Mouse (Mus musculus): ENCODE measurements around the gene Krt42. TPM values are rescaled to one million over a fixed set of nuclear protein-coding genes. Genes with fewer than 3 reads are reported as not detected.

The Krt42 gene
- polyA plus RNA-seq, 1 experiment from 2014 or later = not detected

- no peak for ATAC-seq
- H3K27ac ChIP-seq (ENCODE audit: low read length) = no peak overlapping the region
- no peaks in the 10 kb centered on the region for H3K27me3 ChIP-seq (ENCODE audit: control insufficient read depth, insufficient read depth, low read depth, low read length)
- no peak overlapping the region for H3K4me3 ChIP-seq (ENCODE audit: low read depth, low read length)
- WGBS = 28% methylated on average over 13 of the region's 13 CpGs
- no peaks in the 10 kb centered on the region; the same call in 1 of the 2 replicates for H3K4me1 ChIP-seq (ENCODE audit: control insufficient read depth, insufficient read depth, low read length)
- H3K9ac ChIP-seq (ENCODE audit: low read depth, low read length) = no peak overlapping the region
- no peak overlapping the region for H3K4me2 ChIP-seq (ENCODE audit: low read length)
- H3K36me3 ChIP-seq (ENCODE audit: control insufficient read depth, insufficient read depth, low read length) = no peaks in the 10 kb centered on the region
- H3K9me3 ChIP-seq (replicated peaks; ENCODE audit: control insufficient read depth, low read length, poor library complexity, severe bottlenecking) = no peaks in the 10 kb centered on the region
Measured at GRCm38 (mm10) chr11:100262058-100262980, 7.4 kb downstream of the Krt42 start.

GRCm38 (mm10) chr11:100261235-100261605 lies 8.5 kb downstream of the Krt42 start:
- Histone ChIP-seq H3K4me2 (ENCODE audit: low read length) (no peak overlapping the region), H3K27me3 (ENCODE audit: control insufficient read depth, insufficient read depth, low read depth, low read length) (no peaks in the 10 kb centered on the region), H3K9ac (ENCODE audit: low read depth, low read length) (no peak overlapping the region), H3K4me3 (ENCODE audit: low read depth, low read length) (no peak overlapping the region), H3K27ac (ENCODE audit: low read length) (no peak overlapping the region), H3K4me1 (ENCODE audit: control insufficient read depth, insufficient read depth, low read length) (peaks cover 4% of the 10 kb centered on the region), H3K36me3 (ENCODE audit: control insufficient read depth, insufficient read depth, low read length) (no peaks in the 10 kb centered on the region), H3K9me3 (replicated peaks; ENCODE audit: control insufficient read depth, low read length, poor library complexity, severe bottlenecking) (no peaks in the 10 kb centered on the region)
- no peak for ATAC-seq
- 86% methylated on average over 9 of the region's 9 CpGs for WGBS

- 88% methylated on average over 20 of the region's 21 CpGs for WGBS
- Histone ChIP-seq H3K36me3 (ENCODE audit: control insufficient read depth, insufficient read depth, low read length) (no peaks in the 10 kb centered on the region), H3K9ac (ENCODE audit: low read depth, low read length) (no peak within 1 kb of the TSS), H3K4me2 (ENCODE audit: low read length) (no peak within 1 kb of the TSS), H3K9me3 (replicated peaks; ENCODE audit: control insufficient read depth, low read length, poor library complexity, severe bottlenecking) (no peaks in the 10 kb centered on the region), H3K4me3 (ENCODE audit: low read depth, low read length) (no peak within 1 kb of the TSS), H3K4me1 (ENCODE audit: control insufficient read depth, insufficient read depth, low read length) (peaks cover 4% of the 10 kb centered on the region), H3K27me3 (ENCODE audit: control insufficient read depth, insufficient read depth, low read depth, low read length) (no peaks in the 10 kb centered on the region), H3K27ac (ENCODE audit: low read length) (no peak within 1 kb of the TSS)
- no peak for ATAC-seq
Measured at GRCm38 (mm10) chr11:100260514-100261234, 9.0 kb downstream of the Krt42 start, which contains the start of gene Krt17. Gene Krt17 (minus strand): TSS chr11:100261029.

DNA sequence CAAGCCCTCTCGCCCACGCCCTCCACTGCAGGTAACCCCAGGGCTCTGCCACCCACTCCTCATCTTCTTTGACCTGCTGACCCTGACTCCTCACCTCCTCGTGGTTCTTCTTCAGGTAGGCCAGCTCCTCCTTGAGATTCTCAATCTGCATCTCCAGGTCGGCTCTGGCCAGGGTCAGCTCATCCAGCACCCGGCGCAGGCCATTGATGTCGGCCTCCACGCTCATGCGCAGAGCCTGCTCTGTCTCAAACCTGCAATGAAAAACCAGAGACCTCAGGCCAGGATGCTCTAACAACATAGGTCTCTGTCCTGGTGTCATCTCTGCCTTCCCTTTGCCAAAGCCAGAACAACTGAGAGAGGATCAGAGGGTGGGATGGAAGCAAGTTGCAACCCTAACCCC lies 10.6 kb downstream of the Krt42 start:
- Histone ChIP-seq H3K4me3 (ENCODE audit: low read depth, low read length) (no peak overlapping the region), H3K4me2 (ENCODE audit: low read length) (no peak overlapping the region)
- WGBS = 94% methylated on average over 9 of the region's 9 CpGs

GRCm38 (mm10) chr11:100257967-100258366 lies 11.7 kb downstream of the Krt42 start:
- H3K4me1 ChIP-seq (ENCODE audit: control insufficient read depth, insufficient read depth, low read length) = peaks cover 4% of the 10 kb centered on the region
- no peak overlapping the region for H3K4me2 ChIP-seq (ENCODE audit: low read length)
- no peak overlapping the region for H3K27ac ChIP-seq (ENCODE audit: low read length)
- H3K4me3 ChIP-seq (ENCODE audit: low read depth, low read length) = no peak overlapping the region
- 89% methylated on average over 1 of the region's 1 CpGs for WGBS
- H3K9me3 ChIP-seq (replicated peaks; ENCODE audit: control insufficient read depth, low read length, poor library complexity, severe bottlenecking) = no peaks in the 10 kb centered on the region
- H3K27me3 ChIP-seq (ENCODE audit: control insufficient read depth, insufficient read depth, low read depth, low read length) = no peaks in the 10 kb centered on the region
- no peak for ATAC-seq
- no peak overlapping the region for H3K9ac ChIP-seq (ENCODE audit: low read depth, low read length)
- H3K36me3 ChIP-seq (ENCODE audit: control insufficient read depth, insufficient read depth, low read length) = no peaks in the 10 kb centered on the region

More for the DNA sequence above, 10.6 kb downstream of the Krt42 start:
- Histone ChIP-seq H3K27ac (ENCODE audit: low read length) (no peak overlapping the region), H3K9me3 (replicated peaks; ENCODE audit: control insufficient read depth, low read length, poor library complexity, severe bottlenecking) (no peaks in the 10 kb centered on the region), H3K36me3 (ENCODE audit: control insufficient read depth, insufficient read depth, low read length) (no peaks in the 10 kb centered on the region), H3K27me3 (ENCODE audit: control insufficient read depth, insufficient read depth, low read depth, low read length) (no peaks in the 10 kb centered on the region), H3K9ac (ENCODE audit: low read depth, low read length) (no peak overlapping the region), H3K4me1 (ENCODE audit: control insufficient read depth, insufficient read depth, low read length) (peaks cover 4% of the 10 kb centered on the region)
- no peak for ATAC-seq

- Histone ChIP-seq H3K27me3 (ENCODE audit: control insufficient read depth, insufficient read depth, low read depth, low read length) (no peaks in the 10 kb centered on the region), H3K9me3 (replicated peaks; ENCODE audit: control insufficient read depth, low read length, poor library complexity, severe bottlenecking) (no peaks in the 10 kb centered on the region), H3K27ac (ENCODE audit: low read length) (no peak overlapping the region), H3K9ac (ENCODE audit: low read depth, low read length) (no peak overlapping the region), H3K36me3 (ENCODE audit: control insufficient read depth, insufficient read depth, low read length) (no peaks in the 10 kb centered on the region), H3K4me3 (ENCODE audit: low read depth, low read length) (no peak overlapping the region), H3K4me1 (ENCODE audit: control insufficient read depth, insufficient read depth, low read length) (peaks cover 4% of the 10 kb centered on the region), H3K4me2 (ENCODE audit: low read length) (no peak overlapping the region)
- no peak for ATAC-seq
- 94% methylated on average over 6 of the region's 6 CpGs for WGBS
Measured at GRCm38 (mm10) chr11:100255514-100255913, 14.2 kb downstream of the Krt42 start.

DNA sequence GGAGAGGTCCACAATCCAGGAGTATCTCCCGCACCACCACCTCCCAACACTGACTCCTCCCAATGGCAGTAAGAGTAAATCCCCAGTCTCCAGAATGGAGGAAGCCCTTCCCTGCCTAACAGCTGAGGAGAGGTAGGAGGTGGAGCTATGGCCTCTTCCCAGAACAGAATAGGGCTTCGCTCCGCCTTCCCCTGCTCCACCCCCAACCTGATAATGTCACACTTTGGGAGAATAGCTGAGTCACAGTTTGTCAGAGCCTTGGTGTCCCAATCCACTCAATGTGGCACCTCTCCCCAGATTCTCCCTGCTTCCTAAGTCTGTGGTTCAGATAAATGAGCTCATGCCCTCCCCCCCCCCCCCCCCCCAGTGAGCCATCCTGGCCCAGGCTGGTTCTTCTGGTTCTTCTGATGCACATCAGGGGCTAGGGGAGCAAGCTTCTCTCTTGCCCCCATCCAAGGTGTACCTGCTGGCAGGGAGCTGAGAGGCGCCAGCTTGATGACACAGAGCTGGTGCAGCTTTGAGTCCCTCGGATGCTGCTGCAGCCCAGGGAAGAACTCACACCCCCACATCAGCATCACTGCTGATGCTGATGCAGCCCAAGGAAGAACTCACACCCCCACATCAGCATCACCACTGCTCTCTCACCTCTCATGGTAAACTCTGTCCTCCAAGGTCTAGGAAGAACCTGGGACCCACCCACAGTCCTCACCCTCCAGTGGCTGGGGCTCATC lies 15.1 kb downstream of the Krt42 start:
- no peak overlapping the region for H3K4me2 ChIP-seq (ENCODE audit: low read length)
- H3K4me3 ChIP-seq (ENCODE audit: low read depth, low read length) = no peak overlapping the region
- ATAC-seq = no peak
- H3K4me1 ChIP-seq (ENCODE audit: control insufficient read depth, insufficient read depth, low read length) = peaks cover 4% of the 10 kb centered on the region
- H3K27me3 ChIP-seq (ENCODE audit: control insufficient read depth, insufficient read depth, low read depth, low read length) = no peaks in the 10 kb centered on the region
- WGBS = 80% methylated on average over 5 of the region's 5 CpGs
- H3K27ac ChIP-seq (ENCODE audit: low read length) = no peak overlapping the region
- H3K9ac ChIP-seq (ENCODE audit: low read depth, low read length) = no peak overlapping the region
- no peaks in the 10 kb centered on the region for H3K9me3 ChIP-seq (replicated peaks; ENCODE audit: control insufficient read depth, low read length, poor library complexity, severe bottlenecking)
- H3K36me3 ChIP-seq (ENCODE audit: control insufficient read depth, insufficient read depth, low read length) = no peaks in the 10 kb centered on the region

DNA sequence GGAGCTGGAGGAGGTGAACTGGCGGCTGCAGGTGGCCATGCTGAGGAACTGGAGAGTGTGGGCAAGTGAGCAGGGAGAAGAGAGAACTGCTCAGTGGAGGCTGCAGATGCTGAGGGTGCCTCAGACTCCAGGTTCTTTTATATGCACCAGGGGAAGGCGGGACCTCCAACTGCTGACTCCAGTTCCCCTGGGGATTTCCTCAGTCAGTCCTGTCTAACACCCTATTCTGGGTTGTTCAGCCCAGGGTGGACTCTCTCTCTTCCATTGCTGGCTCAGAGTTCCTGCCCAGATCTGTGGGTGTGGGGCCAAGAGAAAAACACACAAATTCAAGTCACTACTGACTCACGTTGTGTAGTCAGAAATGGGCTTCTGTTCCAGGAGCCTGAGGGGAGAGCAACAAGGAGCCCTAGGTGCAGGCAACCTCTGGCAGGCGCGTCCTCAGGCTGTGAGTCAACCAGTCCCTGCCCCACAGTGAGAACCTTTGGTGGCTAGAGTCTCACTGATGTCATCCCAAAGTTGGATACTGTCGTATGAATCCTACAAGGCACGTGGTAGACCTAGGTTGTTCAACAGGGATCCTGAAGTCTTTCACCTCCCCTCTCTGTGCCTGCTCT lies 20.7 kb downstream of the Krt42 start, which contains the start of gene Krt16:
Gene Krt16, minus strand, starts transcription at position 51 of the 614 bp plus-strand sequence.
- Histone ChIP-seq H3K4me1 (ENCODE audit: control insufficient read depth, insufficient read depth, low read length) (no peaks in the 10 kb centered on the region), H3K4me3 (ENCODE audit: low read depth, low read length) (no peak within 1 kb of the TSS), H3K9me3 (replicated peaks; ENCODE audit: control insufficient read depth, low read length, poor library complexity, severe bottlenecking) (no peaks in the 10 kb centered on the region), H3K36me3 (ENCODE audit: control insufficient read depth, insufficient read depth, low read length) (no peaks in the 10 kb centered on the region), H3K4me2 (ENCODE audit: low read length) (no peak within 1 kb of the TSS), H3K27me3 (ENCODE audit: control insufficient read depth, insufficient read depth, low read depth, low read length) (no peaks in the 10 kb centered on the region), H3K9ac (ENCODE audit: low read depth, low read length) (no peak within 1 kb of the TSS), H3K27ac (ENCODE audit: low read length) (no peak within 1 kb of the TSS)
- WGBS = 87% methylated on average over 7 of the region's 7 CpGs
- no peak for ATAC-seq

Data from midbrain, embryonic 16.5 days (tissue).